Mouse (Mus musculus) E14TG2a.4 (cell line): ENCODE data around the gene Mrpl34.

ENCODE experiments used
- CTCF ChIP-seq: conservative IDR thresholded peaks from 2 replicates; pipeline ENCODE4 v1.5.1; 2014; ENCODE audit warnings: low read length
- NANOG ChIP-seq: IDR thresholded peaks from 2 replicates; pipeline ENCODE4 v1.6.1; 2014; ENCODE audit warnings: borderline replicate concordance, low read length, mixed read lengths
- POU5F1 ChIP-seq: IDR thresholded peaks from 2 replicates; pipeline ENCODE4 v1.6.1; 2014; ENCODE audit warnings: low read length, borderline replicate concordance

- no peak for TF ChIP-seq CTCF
- no peak for TF ChIP-seq NANOG
- no peak for TF ChIP-seq POU5F1
Measured at GRCm38 (mm10) chr8:71463188-71464033, 1.3 kb upstream of the Mrpl34 start, which contains the start of gene Abhd8.
